Mouse (Mus musculus) layer of hippocampus, postnatal 25 days (tissue): ENCODE measurements at regions not wholly inside any gene's neighbourhood (a gene's known extent, or its start where the extent isn't known, plus 50 kb on each side); places are given as distances from the start of the nearest gene placed in this dataset.

Experiments
- DNase-seq, 2 experiments: peaks; one replicate each; pipeline ENCODE4 v3.0.0; 2022; ENCODE audit warnings: mixed read lengths in 2 of 2, low spot score in 1 of 2; ENCODE audit errors: extremely low spot score in 1 of 2

DNA sequence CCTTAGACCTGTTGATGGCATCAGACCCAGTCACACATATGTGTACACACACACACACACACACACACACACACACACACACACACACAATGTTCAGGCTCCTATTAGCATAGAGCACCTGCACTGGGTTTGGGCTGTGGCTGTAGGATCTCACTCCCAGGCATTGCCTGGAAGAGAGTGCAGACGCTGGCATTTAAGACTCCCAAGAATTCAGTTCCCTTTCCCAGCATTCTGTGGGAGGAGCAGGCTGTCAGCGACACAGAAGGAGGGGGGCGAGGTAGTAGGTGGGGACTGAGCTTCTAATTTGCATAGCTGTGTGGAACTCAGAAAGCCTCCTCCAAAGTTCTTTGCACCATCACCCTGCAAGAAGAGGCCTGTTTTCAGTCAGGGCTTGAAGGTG is 374.2 kb upstream of the Fam49b start:
- DNase-seq, result peak in 1 of 2 experiments; percentile 27

DNA sequence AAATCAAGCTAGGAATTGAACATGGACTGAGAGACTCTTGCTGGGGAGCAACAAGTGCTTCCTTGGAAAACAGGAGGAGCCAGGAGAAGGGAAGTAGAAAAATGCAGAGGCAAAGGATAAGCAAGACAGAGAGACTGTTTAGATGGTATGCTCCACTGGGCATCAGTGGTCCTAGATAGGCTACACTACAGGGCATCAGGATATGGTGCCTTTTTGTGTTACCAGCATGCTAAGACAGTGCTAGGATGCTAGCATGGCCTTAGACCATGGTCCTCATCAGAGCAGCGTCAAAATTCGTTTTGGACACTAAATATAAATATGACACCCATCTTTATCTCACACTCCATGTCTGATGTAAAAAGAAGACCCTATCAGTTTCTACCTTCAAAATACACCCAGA is 374.6 kb upstream of the Fam49b start:
- no peak for DNase-seq

DNA sequence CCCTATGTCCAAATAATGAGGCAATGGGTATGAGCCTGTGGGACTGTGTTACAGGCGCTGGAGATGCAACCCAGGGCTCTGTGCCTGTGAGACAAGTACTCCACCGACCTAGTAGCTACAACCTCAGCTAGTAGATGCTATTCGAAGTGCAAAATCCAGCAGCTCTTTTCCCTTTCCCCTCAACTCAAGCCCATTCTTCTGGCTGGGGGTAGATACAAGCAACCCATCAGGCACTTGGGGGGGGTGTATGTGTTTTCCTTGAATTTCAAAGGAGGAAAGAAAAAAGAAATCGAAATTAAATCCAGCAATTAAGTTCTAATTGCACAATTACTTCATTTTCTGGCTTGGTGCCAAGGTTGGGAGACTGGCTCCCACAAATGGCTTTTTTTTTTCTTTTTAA is 372.4 kb upstream of the Gm21798 start:
- DNase-seq, result no peak

DNA sequence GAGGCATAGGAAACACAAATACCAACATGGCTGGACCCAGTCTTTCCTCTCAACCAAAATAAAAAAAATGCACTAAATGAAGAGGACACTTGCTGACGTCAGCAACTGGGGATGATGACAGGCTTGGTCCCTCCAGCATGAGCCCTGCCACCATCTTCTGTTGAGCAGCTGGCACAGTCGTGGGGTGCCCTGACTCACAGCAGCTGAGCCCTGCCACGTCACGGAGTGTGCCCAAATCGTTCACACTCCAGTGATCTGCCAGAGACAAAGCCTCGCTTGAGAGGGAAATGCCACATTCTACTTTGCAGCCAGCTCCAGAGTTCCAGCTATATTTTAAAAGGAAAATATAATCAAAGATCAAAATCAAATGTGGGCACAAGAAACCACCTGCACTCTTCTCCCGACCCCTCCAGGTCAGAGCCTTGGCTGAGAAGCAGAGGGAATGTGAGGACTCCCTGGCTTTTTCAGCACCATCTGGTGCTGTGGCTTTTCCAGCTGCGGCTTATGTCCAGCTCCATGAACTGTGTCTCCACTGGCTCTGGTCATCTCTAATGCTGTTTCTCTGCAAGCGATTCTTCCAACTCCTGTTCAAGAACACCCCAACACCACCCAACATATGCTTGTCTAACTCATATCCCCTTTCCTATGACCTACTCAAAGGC is 371.0 kb upstream of the Gm21798 start:
- DNase-seq, result no peak

- no peak for DNase-seq
Measured at GRCm38 (mm10) chr15:64447239-64447952, 370.1 kb upstream of the Gm21798 start.

GRCm38 (mm10) chr15:64448581-64449140 is 368.8 kb upstream of the Gm21798 start:
- peak in 1 of 2 experiments; percentile 8 for DNase-seq

DNA sequence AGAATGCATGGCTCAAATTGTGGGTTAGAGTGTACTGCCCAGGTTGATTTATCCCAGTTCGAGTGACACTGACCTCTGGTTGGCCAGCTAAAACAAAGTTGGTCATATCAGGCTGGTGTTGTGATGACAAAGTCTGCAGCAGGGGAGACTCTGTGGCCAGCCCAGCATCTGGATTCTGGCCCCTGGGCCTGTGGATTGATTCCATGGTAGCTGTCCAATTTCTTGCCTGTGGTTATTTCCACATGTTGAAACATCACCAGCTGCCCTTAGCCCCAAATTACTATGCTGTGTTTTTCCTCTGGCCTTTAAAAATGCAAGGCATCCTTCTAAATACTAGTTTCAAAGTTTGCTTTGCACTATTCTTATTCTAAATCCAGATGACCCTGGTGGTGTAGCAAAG is 346.8 kb upstream of the Gm21798 start:
- no peak for DNase-seq

DNA sequence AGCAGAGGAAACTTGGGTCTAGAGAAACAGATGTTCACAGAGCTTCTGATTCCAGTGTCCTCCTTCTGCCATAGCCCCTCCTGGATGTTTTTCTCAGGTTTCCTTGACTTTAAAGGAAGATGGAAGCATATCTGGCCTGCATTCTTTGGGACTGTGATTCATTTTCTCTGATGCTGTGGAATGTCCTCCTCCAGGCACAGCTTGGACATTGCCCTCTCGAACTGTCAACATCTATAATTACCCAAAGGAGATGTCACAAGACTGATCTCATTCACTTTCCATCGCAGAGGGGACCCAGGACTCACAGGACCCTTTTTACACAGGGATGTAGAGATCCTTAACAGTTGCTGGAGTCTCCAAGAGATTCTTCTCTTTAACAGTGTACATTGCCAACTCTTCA is 345.9 kb upstream of the Gm21798 start:
- no peak for DNase-seq

DNA sequence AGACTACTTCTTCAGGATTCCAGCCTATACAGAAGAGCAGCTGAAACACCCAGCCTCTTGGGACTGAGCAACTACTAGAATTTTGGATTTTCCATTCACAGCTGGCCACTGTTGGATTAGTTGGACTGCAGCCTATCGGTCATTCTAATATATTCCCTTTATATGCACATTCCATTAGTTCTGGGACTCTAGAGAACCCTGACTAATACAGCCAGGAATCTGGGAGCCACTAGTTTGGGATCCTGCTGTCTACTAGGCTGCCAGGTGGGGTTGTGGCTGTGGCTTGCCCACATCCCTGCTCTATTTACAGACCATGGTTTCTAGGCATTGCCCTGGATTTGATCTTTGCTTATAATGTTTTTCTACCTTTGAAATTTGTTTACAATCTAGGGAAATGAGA is 343.3 kb upstream of the Gm21798 start:
- no peak for DNase-seq

GRCm38 (mm10) chr15:64477131-64477530 is 340.4 kb upstream of the Gm21798 start:
- no peak for DNase-seq

DNA sequence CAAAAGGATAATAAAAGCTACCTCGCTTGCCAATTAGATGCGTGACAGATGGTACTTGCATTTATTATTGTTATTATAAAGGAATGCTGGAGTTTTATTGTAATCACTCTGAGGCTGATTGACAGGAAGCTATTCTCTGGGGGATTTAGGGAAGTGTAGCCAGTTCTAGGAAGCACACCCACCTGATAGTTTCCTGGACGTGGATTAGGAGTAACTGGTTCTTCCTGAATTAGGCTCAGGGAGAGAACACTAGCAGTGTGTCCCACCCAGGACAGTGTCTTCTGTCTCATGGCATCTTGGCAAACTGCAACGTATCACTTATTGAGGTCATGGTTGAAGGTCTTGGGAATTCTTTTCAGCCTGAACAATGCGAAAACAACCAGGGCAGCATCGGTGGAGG is 336.9 kb upstream of the Gm21798 start:
- DNase-seq, result no peak

DNA sequence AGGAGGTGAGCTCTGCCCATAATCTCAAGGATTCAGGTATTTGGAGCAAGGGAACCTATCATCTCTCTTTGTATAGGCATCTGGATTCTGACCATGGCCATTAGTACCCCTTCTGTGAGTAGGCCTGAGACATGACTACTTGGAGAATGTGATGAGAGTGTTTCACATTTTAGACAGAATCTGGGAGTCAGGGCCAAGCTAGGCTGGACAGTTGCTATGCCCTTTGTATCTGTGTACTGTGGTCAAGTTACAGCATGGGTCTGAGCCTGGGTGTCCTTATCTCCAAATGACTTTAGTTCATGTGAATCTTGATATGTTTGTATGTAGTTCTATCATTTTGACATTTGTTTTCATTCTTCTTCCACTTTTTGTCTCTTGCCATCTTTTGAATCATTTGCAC is 336.3 kb upstream of the Gm21798 start:
- no peak for DNase-seq

- no peak for DNase-seq
Measured at GRCm38 (mm10) chr15:64482960-64483359, 334.5 kb upstream of the Gm21798 start.

DNA sequence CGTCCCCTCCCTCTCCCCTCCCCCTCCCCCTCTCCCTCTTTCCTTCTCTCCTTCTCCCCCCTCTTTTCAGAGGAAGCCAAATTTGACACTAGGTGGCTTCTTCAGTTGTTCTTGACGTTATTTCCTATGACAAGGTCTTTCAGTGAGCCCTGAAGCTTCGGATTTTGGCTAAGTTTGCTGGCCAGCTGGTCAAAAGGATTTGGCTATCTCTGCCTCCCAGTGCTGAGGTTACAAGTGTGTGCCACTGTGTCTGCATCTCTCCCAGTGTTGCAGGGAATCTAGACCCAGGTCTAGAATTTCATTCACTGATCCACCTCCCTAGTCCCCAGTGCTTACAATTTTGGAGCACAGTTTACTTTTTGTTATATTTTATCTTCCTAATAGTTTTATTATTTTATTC is 329.7 kb upstream of the Gm21798 start:
- no peak for DNase-seq

GRCm38 (mm10) chr15:64500783-64501182 is 316.7 kb upstream of the Gm21798 start:
- DNase-seq, result no peak

GRCm38 (mm10) chr15:64501479-64501878 is 316.0 kb upstream of the Gm21798 start:
- no peak for DNase-seq

- no peak for DNase-seq
Measured at GRCm38 (mm10) chr15:64504751-64505150, 312.7 kb upstream of the Gm21798 start.

DNA sequence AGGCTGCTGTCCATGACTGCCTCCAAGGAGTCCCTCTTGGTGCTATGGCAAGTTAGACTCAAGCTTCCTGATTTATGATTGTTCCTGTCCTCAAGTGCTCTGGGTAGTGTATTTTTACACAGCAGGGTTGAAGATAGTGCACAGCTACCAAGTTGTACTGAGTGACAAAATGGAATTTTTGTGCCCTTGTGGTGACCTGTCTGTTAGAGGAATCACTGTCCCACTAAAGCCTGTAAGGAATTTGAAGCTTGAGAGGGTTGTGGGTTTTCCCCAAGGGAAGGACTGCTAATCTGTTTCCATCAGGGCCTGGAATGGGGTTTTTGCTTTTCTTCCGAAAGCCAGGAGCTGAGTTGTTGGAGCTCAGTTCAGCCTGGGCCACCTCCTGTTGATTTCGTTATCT is 306.8 kb upstream of the Gm21798 start:
- no peak for DNase-seq

DNA sequence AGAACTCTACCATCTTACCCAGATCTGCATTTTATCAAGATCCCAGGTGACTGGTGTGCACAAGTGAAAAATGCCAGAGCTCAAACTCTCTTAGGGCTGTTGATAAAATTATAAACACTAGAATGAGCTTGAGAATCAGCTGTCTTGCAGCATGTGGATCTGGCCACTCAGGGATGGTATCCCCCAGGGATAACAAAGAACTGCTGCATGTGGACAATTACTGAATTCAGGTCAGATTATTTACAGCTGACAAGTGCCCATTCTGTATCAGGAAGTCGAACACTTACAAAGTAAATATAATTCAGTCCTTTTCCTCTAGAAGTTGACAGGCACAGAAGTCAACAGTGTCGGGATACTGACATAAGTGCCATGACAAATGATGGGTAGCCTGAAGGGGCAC is 306.3 kb upstream of the Gm21798 start:
- DNase-seq, result no peak

- DNase-seq, result no peak
Measured at GRCm38 (mm10) chr15:64512615-64513014, 304.9 kb upstream of the Gm21798 start.

GRCm38 (mm10) chr15:64513501-64514097 is 303.9 kb upstream of the Gm21798 start:
- DNase-seq, result no peak

GRCm38 (mm10) chr15:64515179-64515578 is 302.3 kb upstream of the Gm21798 start:
- DNase-seq, result no peak
